Mouse (Mus musculus) MEL (cell line): ENCODE results near the gene Ttll8. TPM values are rescaled to one million over a fixed set of nuclear protein-coding genes. Genes with fewer than 3 reads are reported as not detected.

Source experiments
- DNase-seq: peaks from one replicate; pipeline ENCODE4 v3.0.0; 2011; ENCODE audit warnings: low read depth, low spot score
- H3K27ac ChIP-seq: 2 replicates; pipeline ENCODE4 v1.5.1; 2012; ENCODE audit warnings: low read depth, mild to moderate bottlenecking, control low read depth, low read length, moderate library complexity; ENCODE audit not compliant: control insufficient read depth
- H3K27me3 ChIP-seq, 2 experiments: fragments of 150-350 bp in 1 of 2; sonication (generic) in 1 of 2; 2 replicates each; pipeline ENCODE4 v1.6.1; 2012; ENCODE audit warnings: low read length in 2 of 2, mild to moderate bottlenecking in 2 of 2, improper control_type of control experiment in 1 of 2, moderate library complexity in 1 of 2; ENCODE audit not compliant: insufficient read depth in 2 of 2, control insufficient read depth in 1 of 2
- H3K36me3 ChIP-seq, 2 experiments: 2 replicates each; pipeline ENCODE4 v1.6.1; 2012 to 2014; ENCODE audit warnings: low read length in 2 of 2, improper control_type of control experiment in 1 of 2, inconsistent platforms in 1 of 2, mild to moderate bottlenecking in 1 of 2; ENCODE audit not compliant: insufficient read depth in 2 of 2, control insufficient read depth in 1 of 2
- H3K4me1 ChIP-seq, 2 experiments: fragments of 150-350 bp in 1 of 2; sonication (generic) in 1 of 2; 2 replicates each; pipeline ENCODE4 v1.6.1; 2012; ENCODE audit warnings: low read length in 2 of 2, improper control_type of control experiment in 1 of 2, mild to moderate bottlenecking in 1 of 2; ENCODE audit not compliant: insufficient read depth in 2 of 2, control insufficient read depth in 1 of 2
- H3K4me3 ChIP-seq, 2 experiments: fragments of 150-350 bp in 1 of 2; sonication (generic) in 1 of 2; 2 replicates each; pipeline ENCODE4 v1.5.1; 2012; ENCODE audit warnings: low read depth in 2 of 2, low read length in 2 of 2, mild to moderate bottlenecking in 2 of 2, moderate library complexity in 2 of 2, control low read depth in 1 of 2, improper control_type of control experiment in 1 of 2; ENCODE audit not compliant: control insufficient read depth in 1 of 2, insufficient read depth in 1 of 2
- H3K79me2 ChIP-seq: 2 replicates; pipeline ENCODE4 v1.6.1; 2012; ENCODE audit warnings: mild to moderate bottlenecking, low read length, moderate library complexity; ENCODE audit not compliant: control insufficient read depth, poor library complexity, insufficient read depth
- H3K9ac ChIP-seq: 2 replicates; pipeline ENCODE4 v1.6.1; 2012; ENCODE audit warnings: low read depth, mild to moderate bottlenecking, control low read depth, low read length, moderate library complexity; ENCODE audit not compliant: control insufficient read depth, poor library complexity, severe bottlenecking
- H3K9me3 ChIP-seq: fragments of 150-350 bp; sonication (generic); replicated peaks from 2 replicates; pipeline ENCODE4 v1.6.1; 2012; ENCODE audit warnings: mild to moderate bottlenecking, low read length, improper control_type of control experiment, moderate library complexity; ENCODE audit not compliant: insufficient read depth
- CHD1 ChIP-seq: IDR thresholded peaks from 2 replicates; pipeline ENCODE4 v1.6.1; 2012; ENCODE audit warnings: low read depth, mild to moderate bottlenecking, inconsistent platforms, low read length, improper control_type of control experiment
- CHD2 ChIP-seq: IDR thresholded peaks from 2 replicates; pipeline ENCODE4 v1.6.1; 2011; ENCODE audit warnings: low read length, improper control_type of control experiment
- CTCF ChIP-seq, 3 experiments: IDR thresholded peaks in 2 of 3; conservative IDR thresholded peaks in 1 of 3; 2 replicates each; pipeline ENCODE4 v1.5.1; 2011 to 2012; ENCODE audit warnings: low read length in 3 of 3, low read depth in 2 of 3, mild to moderate bottlenecking in 2 of 3, improper control_type of control experiment in 1 of 3, inconsistent platforms in 1 of 3, mixed read lengths in 1 of 3, moderate library complexity in 1 of 3; ENCODE audit not compliant: control insufficient read depth in 1 of 3, insufficient read depth in 1 of 3, poor library complexity in 1 of 3, severe bottlenecking in 1 of 3
- ELF1 ChIP-seq: IDR thresholded peaks from 2 replicates; pipeline ENCODE4 v1.6.1; 2014; ENCODE audit warnings: low read depth, mild to moderate bottlenecking, inconsistent platforms, low read length, improper control_type of control experiment, moderate library complexity
- GABPA ChIP-seq: IDR thresholded peaks from 2 replicates; pipeline ENCODE4 v1.6.1; 2012; ENCODE audit warnings: low read depth, mild to moderate bottlenecking, inconsistent platforms, low read length, improper control_type of control experiment, moderate library complexity
- GATA1 ChIP-seq: IDR thresholded peaks from 2 replicates; pipeline ENCODE4 v1.6.1; 2011; ENCODE audit warnings: low read depth, low read length, improper control_type of control experiment
- HCFC1 ChIP-seq: IDR thresholded peaks from 2 replicates; pipeline ENCODE4 v1.6.1; 2012; ENCODE audit warnings: low read depth, mild to moderate bottlenecking, inconsistent platforms, low read length, improper control_type of control experiment, moderate library complexity
- KAT2A ChIP-seq: conservative IDR thresholded peaks from 2 replicates; pipeline ENCODE4 v1.6.1; 2012; ENCODE audit warnings: low read depth, low read length, improper control_type of control experiment, inconsistent platforms
- MAFK ChIP-seq: IDR thresholded peaks from 2 replicates; pipeline ENCODE4 v1.6.1; 2011; ENCODE audit warnings: low read depth, mild to moderate bottlenecking, low read length, improper control_type of control experiment, borderline replicate concordance
- MAX ChIP-seq: IDR thresholded peaks from 2 replicates; pipeline ENCODE4 v1.6.1; 2011; ENCODE audit warnings: low read length, improper control_type of control experiment
- MYC ChIP-seq: IDR thresholded peaks from 2 replicates; pipeline ENCODE4 v1.6.1; 2011; ENCODE audit warnings: low read depth, mild to moderate bottlenecking, low read length, improper control_type of control experiment, moderate library complexity
- POLR2A ChIP-seq, 2 experiments: IDR thresholded peaks; 2 replicates each; pipeline ENCODE4 v1.6.1; 2011 to 2012; ENCODE audit warnings: low read length in 2 of 2, mild to moderate bottlenecking in 2 of 2, control low read depth in 1 of 2, improper control_type of control experiment in 1 of 2, low read depth in 1 of 2, moderate library complexity in 1 of 2; ENCODE audit not compliant: control insufficient read depth in 1 of 2, insufficient read depth in 1 of 2, poor library complexity in 1 of 2
- POLR2AphosphoS2 ChIP-seq: IDR thresholded peaks from 2 replicates; pipeline ENCODE4 v1.6.1; 2011; ENCODE audit warnings: low read length, improper control_type of control experiment
- POLR2AphosphoS5 ChIP-seq: IDR thresholded peaks from 2 replicates; pipeline ENCODE4 v1.6.1; 2012; ENCODE audit warnings: low read depth, borderline replicate concordance, mild to moderate bottlenecking, inconsistent platforms, low read length, moderate library complexity, mixed read lengths
- RAD21 ChIP-seq: IDR thresholded peaks from 2 replicates; pipeline ENCODE4 v1.6.1; 2011; ENCODE audit warnings: mild to moderate bottlenecking, low read depth, low read length, improper control_type of control experiment
- SMC3 ChIP-seq: IDR thresholded peaks from 2 replicates; pipeline ENCODE4 v1.6.1; 2011; ENCODE audit warnings: low read depth, low read length, improper control_type of control experiment
- TAL1 ChIP-seq: IDR thresholded peaks from 2 replicates; pipeline ENCODE4 v1.6.1; 2012; ENCODE audit warnings: mild to moderate bottlenecking, inconsistent platforms, low read length, moderate library complexity, mixed read lengths
- UBTF ChIP-seq: IDR thresholded peaks from 2 replicates; pipeline ENCODE4 v1.6.1; 2012; ENCODE audit warnings: low read depth, mild to moderate bottlenecking, inconsistent platforms, low read length, improper control_type of control experiment, moderate library complexity, borderline replicate concordance; ENCODE audit not compliant: insufficient read depth
- USF1 ChIP-seq: IDR thresholded peaks from 2 replicates; pipeline ENCODE4 v1.6.1; 2014; ENCODE audit warnings: low read depth, mild to moderate bottlenecking, inconsistent platforms, low read length, improper control_type of control experiment, moderate library complexity
- ZC3H11A ChIP-seq: IDR thresholded peaks from 2 replicates; pipeline ENCODE4 v1.6.1; 2012; ENCODE audit warnings: low read depth, mild to moderate bottlenecking, inconsistent platforms, low read length, improper control_type of control experiment
- ZKSCAN1 ChIP-seq: IDR thresholded peaks from 2 replicates; pipeline ENCODE4 v1.6.1; 2012; ENCODE audit warnings: low read depth, mild to moderate bottlenecking, inconsistent platforms, low read length, improper control_type of control experiment, moderate library complexity
- ZNF384 ChIP-seq: IDR thresholded peaks from 2 replicates; pipeline ENCODE4 v1.6.1; 2012; ENCODE audit warnings: low read depth, mild to moderate bottlenecking, inconsistent platforms, low read length, improper control_type of control experiment
- polyA plus RNA-seq, 2 experiments: library from polyadenylated mRNA; stranded (reverse) in 1 of 2; unstranded in 1 of 2; fragments of >175 nt in 1 of 2; fragments of >200 nt in 1 of 2; gene quantifications; 2 replicates each; pipeline versions ENCODE4 v1.2.1 to v1.2.4; 2012; ENCODE audit warnings: low replicate concordance in 2 of 2, low read depth in 1 of 2; ENCODE audit not compliant: insufficient read length in 2 of 2, insufficient read depth in 1 of 2, missing spikeins in 1 of 2
- total RNA-seq: library from RNA; depleted of rRNA; stranded (reverse); fragments of 300-350 nt; gene quantifications from 2 replicates; pipeline ENCODE4 v1.2.3, GENCODE M21; 2012; rRNA removed

Ttll8 gene
- not detected in 2 replicates for total RNA-seq
- not detected for polyA plus RNA-seq

DNA sequence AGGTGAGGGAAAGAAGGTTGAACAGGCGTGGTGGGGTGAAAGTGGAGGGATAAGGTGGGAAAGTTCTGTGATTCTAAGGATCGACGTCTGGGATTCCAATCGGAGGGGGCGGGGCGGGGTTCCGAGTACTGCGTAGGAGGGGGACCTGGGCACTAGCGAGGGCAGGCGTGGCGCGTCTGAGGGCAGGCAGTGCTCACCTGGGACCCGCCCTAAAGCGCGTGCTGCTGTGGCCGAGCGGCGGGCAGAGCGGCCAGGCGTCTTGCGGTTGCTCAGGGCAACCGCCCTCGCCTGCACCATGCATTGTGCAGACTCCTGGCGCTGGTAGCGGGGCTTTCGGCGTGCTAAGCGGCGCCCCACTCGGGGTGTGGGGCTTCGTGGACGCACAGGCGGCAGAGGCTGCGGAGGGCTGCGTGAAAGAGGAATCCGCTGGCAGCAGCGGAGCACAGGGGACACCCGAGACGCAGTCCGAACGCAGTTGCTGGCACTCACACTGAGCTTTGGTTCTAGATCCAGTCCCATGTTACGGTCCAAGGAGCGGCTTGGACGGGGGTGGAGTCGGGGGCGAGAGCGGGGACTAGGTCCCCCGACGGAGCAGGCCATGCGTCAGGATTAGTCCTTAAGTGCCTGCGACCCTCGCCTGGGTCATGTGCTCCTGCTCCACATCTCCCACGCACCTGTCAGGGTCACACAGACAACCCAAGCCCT is at the start of gene Ttll8:
Gene Ttll8, minus strand, starts transcription at position 51 of the 705 bp plus-strand sequence.
- no peaks in the 10 kb centered on the region for H3K9me3 ChIP-seq
- TF ChIP-seq ELF1 (no peak), TAL1 (no peak), USF1 (no peak), CTCF (IDR thresholded peaks at IDR 0.05 in 2 of 3, conservative IDR thresholded peaks at IDR 0.05 in 1 of 3; ENCODE audit: control insufficient read depth in 1 of 3, insufficient read depth in 1 of 3, low read depth in 2 of 3, low read length in 3 of 3, poor library complexity in 1 of 3, severe bottlenecking in 1 of 3) (no peak), RAD21 (no peak), MAX (no peak), UBTF (no peak), MYC (no peak), GABPA (no peak), CHD2 (no peak), ZKSCAN1 (no peak), SMC3 (no peak), ZNF384 (no peak), ZC3H11A (no peak), KAT2A (no peak), CHD1 (no peak), POLR2AphosphoS2 (no peak), MAFK (no peak)
- no peaks in the 10 kb centered on the region for H3K4me1 ChIP-seq
- H3K27ac ChIP-seq = no peak within 1 kb of the TSS
- H3K4me3 ChIP-seq = no peak within 1 kb of the TSS
- H3K79me2 ChIP-seq = no peaks in the 10 kb centered on the region
- H3K36me3 ChIP-seq = no peaks in the 10 kb centered on the region
- DNase-seq = no peak
- peaks cover 7 to 16% of the 10 kb centered on the region in 2 experiments for H3K27me3 ChIP-seq
- H3K9ac ChIP-seq = no peak within 1 kb of the TSS

GRCm38 (mm10) chr15:89001245-89001644 is 47.0 kb upstream of the Ttll8 start:
- H3K27me3 ChIP-seq = peaks cover 13 to 18% of the 10 kb centered on the region in 2 experiments
- TF ChIP-seq ZNF384 = no peak
- no peak for TF ChIP-seq HCFC1
- TF ChIP-seq ELF1 = no peak
- no peak for TF ChIP-seq POLR2A (IDR thresholded peaks at IDR 0.05; ENCODE audit: control insufficient read depth in 1 of 2, insufficient read depth in 1 of 2, low read depth in 1 of 2, low read length in 2 of 2, poor library complexity in 1 of 2)
- no peak for TF ChIP-seq CHD2
- TF ChIP-seq POLR2AphosphoS2 = no peak
- TF ChIP-seq UBTF = no peak
- TF ChIP-seq POLR2AphosphoS5 = no peak
- TF ChIP-seq GATA1 = no peak

More at GRCm38 (mm10) chr15:89001245-89001644, 47.0 kb upstream of the Ttll8 start:
- Histone ChIP-seq H3K36me3 (no peaks in the 10 kb centered on the region), H3K4me3 (no peak overlapping the region), H3K9me3 (no peaks in the 10 kb centered on the region), H3K79me2 (no peaks in the 10 kb centered on the region), H3K9ac (no peak overlapping the region), H3K27ac (no peak overlapping the region), H3K4me1 (no peaks in the 10 kb centered on the region)
- no peak for DNase-seq
